Mouse (Mus musculus) cortical plate, adult 2 months (tissue): ENCODE measurements around the gene Prickle1. TPM values are rescaled to one million over a fixed set of nuclear protein-coding genes. Genes with fewer than 3 reads are reported as not detected.

ENCODE experiments used
- H3K27ac ChIP-seq: fragments of 200-500 bp; 2 replicates; pipeline ENCODE4 v1.5.1; 2012; ENCODE audit warnings: low read length, control low read depth, inconsistent platforms; ENCODE audit not compliant: insufficient read depth
- H3K4me1 ChIP-seq: fragments of 200-500 bp; 2 replicates; pipeline ENCODE4 v1.6.1; 2011; ENCODE audit warnings: low read length; ENCODE audit not compliant: control insufficient read depth, insufficient read depth
- H3K4me3 ChIP-seq: fragments of 200-500 bp; 2 replicates; pipeline ENCODE4 v1.5.1; 2011; ENCODE audit warnings: mild to moderate bottlenecking, low read length, control low read depth; ENCODE audit not compliant: insufficient read depth
- CTCF ChIP-seq: fragments of 200-500 bp; IDR thresholded peaks from 2 replicates; pipeline ENCODE4 v1.5.1; 2011; ENCODE audit warnings: mild to moderate bottlenecking, control low read depth, low read length; ENCODE audit not compliant: insufficient read depth; ENCODE audit errors: extremely low read depth
- POLR2A ChIP-seq: fragments of 200-500 bp; IDR thresholded peaks from 2 replicates; pipeline ENCODE4 v1.6.1; 2011; ENCODE audit warnings: mild to moderate bottlenecking, low read length, control low read depth; ENCODE audit not compliant: insufficient read depth; ENCODE audit errors: extremely low read depth
- polyA plus RNA-seq: library from polyadenylated mRNA; depleted of rRNA; stranded (reverse); fragments of >200 nt; gene quantifications from 2 replicates; pipeline ENCODE4 v1.2.3, GENCODE M21; 2012

The Prickle1 gene
- polyA plus RNA-seq, 1 experiment, result 51.8 TPM

DNA sequence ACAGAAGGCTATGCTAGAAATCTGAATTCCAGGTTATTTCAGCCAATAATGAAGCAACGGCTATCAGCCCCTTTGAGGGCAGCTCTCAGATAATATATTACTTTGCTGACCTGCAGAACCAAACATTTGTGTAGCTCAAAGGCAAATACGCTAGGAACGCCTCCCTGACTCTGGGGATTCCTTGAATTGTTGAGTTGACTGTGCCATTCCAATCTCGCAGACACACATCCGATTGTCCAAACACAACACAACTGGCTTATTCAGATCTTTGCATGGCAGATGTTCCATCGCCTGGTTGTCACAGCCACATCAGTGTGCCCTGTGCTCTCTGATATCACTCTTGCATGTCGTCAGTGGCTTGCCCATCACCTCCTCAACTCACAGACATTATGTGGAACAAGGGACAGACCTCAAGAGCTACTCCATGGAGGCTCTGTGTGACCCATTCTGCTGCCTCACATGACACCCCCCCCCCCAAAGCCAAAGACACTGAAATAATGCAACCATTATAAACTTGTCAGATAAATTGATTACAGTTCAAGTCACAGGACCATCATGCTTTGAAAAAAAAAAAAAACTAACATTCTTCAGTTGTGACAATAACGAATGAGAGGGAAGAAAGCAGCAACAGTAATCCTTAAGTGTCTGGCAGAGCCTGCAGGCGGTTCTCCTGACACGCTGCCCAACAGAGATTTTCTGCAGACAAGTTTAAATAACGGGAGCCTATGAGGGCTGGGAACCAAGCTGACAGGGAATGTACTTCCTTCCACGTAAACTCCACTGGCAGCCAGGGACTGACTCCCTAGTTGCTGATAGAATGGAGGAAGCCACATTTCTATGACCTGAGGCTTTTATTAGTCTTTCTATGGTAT is 65.6 kb downstream of the Prickle1 start:
- H3K27ac ChIP-seq, result peak overlapping the region; percentile 51; the same call in 1 of the 2 replicates
- peaks cover 11% of the 10 kb centered on the region for H3K4me1 ChIP-seq
- no peak for TF ChIP-seq POLR2A
- H3K4me3 ChIP-seq, result no peak overlapping the region

DNA sequence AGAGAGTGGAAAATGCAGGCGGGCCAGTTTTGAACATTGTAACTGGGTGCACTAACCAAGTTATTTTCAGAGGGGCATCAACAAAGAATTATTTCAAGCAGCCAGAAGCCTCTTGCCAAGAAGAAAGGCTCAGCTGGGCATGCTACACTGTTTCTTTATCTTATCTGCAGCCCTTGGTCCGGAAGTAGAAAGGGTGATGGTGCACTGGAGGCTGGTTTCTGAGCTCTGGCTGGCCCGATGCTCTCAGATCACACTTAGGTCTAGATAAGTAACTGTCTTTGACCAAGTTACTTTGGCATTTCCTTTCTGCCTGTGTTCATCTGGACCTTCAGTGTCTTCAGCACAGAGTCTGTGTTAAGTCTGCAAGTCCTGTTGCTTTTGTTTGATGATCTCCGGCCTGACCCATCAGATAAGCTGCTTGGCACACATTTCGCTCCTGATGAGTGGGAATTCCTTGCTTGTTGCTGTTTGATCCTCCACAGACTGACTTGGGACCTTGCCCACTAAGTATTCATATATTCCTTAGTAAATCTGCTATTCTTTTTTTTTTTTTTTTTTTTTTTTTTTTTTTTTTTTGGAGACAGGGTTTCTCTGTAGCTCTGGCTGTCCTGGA is 70.3 kb downstream of the Prickle1 start:
- Histone ChIP-seq H3K27ac (no peak overlapping the region), H3K4me3 (no peak overlapping the region), H3K4me1 (peaks cover 9% of the 10 kb centered on the region; the same call in 1 of the 2 replicates)
- TF ChIP-seq CTCF, result no peak
- no peak for TF ChIP-seq POLR2A

DNA sequence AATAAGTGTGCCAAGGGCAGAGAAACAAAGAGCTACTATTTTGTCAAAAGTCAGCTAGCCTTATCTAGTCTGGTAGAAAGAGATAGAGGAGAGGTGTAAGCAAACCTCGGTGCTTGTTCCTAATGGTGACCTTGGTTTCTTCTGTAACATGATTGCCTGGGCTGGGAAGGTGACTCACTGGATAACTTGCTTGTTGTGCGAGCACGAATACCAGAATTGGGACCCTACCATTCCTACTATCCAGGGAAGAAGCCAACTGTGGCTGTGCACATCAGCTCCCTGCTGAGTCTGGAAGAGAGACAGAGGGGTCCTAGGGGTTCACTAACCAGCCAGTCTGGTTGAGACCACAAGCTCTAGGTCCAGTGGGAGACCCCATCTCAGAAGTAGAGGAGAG is 73.9 kb downstream of the Prickle1 start:
- no peak for TF ChIP-seq CTCF
- TF ChIP-seq POLR2A, result no peak
- H3K4me3 ChIP-seq, result no peak overlapping the region
- peaks cover 6% of the 10 kb centered on the region; the same call in 1 of the 2 replicates for H3K4me1 ChIP-seq
- H3K27ac ChIP-seq, result no peak overlapping the region

- H3K27ac ChIP-seq, result peak overlapping the region; percentile 57; the same call in 1 of the 2 replicates
- peaks cover 6% of the 10 kb centered on the region; the same call in 1 of the 2 replicates for H3K4me1 ChIP-seq
- no peak for TF ChIP-seq CTCF
- no peak for TF ChIP-seq POLR2A
- no peak overlapping the region for H3K4me3 ChIP-seq
Observed at GRCm38 (mm10) chr15:93521088-93521786, 74.5 kb downstream of the Prickle1 start.

DNA sequence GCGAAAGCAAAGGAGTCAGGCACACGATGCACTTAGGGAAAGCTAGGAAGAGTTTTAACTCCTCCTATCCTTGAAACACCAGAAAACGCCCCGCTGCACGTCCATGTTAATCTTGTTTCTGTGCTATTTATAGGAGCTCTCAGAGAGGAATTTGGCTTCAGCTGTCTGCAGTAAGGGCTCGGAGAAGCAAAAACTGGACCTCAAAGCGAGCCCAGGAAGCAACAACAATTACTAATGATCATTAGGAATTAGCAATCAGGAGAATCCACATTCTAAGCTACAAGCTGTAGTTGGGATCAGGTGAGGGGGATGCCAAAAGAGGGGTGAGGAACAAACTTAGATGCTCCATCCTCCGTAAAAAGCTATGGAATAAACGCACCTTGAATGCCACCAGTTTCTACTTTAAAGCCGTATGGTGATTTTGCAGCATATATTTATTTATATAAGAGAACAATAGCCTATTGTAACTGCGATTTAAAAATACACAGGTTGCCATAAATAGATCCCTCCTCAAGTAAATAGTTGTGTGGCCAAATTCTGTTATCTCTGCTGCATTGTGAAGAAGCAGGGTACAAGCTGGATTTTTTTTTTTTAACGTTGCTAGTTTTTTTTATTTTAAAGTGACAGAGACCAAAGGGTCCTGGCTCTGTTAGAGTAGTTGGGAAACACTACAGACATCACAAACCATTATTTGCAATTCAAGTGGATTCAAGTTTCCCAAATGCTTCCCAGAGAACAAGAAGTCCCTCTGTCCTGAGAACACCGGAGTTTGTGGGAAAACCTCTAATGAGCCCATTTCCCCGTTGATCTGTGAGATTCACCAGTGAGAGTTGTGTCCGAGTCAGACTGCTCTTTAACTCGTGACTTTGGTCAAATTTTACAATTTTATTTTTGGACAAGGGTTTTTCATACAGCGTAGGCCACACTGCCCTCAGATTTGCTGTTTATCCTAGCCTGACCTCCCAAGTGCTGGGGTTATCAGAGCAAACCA is 75.6 kb downstream of the Prickle1 start:
- Histone ChIP-seq H3K4me1 (peaks cover 8% of the 10 kb centered on the region), H3K4me3 (peak overlapping the region; percentile 46), H3K27ac (peak overlapping the region; percentile 98)
- TF ChIP-seq CTCF (no peak), POLR2A (no peak)

DNA sequence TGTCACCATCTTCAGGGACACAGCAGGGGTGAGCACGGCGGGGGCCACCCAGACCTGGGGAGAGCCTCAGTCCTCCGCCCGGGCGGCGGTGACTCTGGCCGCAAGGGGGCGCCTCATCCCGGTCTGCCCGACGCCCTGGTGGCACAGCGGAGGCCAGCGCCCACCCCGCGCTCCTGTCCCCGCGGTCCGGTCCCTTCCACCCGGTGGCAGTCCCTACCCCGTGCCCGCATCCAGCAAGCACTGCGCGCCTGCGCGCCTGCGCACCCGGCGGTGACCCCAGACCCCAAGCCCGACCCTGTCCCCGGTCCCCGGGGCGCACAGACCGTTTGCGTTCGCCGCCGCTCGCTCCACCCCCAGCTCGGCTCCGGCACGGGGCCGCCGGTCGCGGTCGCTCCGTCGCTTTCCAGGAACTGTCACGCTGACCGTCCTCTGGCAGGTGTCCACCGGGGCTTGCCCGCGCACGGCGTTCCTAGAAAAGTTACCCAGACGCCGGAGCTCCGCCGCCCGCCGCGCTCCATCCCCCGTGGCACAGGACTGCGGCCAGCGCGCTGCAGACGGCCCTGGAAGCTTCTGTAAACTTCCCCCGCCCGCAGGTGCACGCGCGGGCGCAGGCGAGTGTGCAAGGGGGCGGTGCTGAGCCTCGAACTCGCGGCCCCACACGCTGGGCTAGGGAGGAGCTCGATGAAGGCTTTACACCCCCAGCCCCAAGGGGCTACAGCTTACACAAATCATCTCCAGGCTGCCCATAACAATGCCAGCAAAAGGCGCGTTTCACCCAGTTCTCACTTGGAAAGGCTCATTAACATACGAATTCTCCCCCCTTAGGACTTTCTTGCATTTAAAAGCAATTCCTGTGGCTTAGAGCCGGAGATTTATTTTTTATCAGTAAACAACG is 76.5 kb downstream of the Prickle1 start:
- TF ChIP-seq CTCF (peak; percentile 38; the same call in 1 of the 2 replicates), POLR2A (no peak)
- Histone ChIP-seq H3K4me1 (peaks cover 8% of the 10 kb centered on the region), H3K4me3 (peak overlapping the region; percentile 46), H3K27ac (peak overlapping the region; percentile 98)

DNA sequence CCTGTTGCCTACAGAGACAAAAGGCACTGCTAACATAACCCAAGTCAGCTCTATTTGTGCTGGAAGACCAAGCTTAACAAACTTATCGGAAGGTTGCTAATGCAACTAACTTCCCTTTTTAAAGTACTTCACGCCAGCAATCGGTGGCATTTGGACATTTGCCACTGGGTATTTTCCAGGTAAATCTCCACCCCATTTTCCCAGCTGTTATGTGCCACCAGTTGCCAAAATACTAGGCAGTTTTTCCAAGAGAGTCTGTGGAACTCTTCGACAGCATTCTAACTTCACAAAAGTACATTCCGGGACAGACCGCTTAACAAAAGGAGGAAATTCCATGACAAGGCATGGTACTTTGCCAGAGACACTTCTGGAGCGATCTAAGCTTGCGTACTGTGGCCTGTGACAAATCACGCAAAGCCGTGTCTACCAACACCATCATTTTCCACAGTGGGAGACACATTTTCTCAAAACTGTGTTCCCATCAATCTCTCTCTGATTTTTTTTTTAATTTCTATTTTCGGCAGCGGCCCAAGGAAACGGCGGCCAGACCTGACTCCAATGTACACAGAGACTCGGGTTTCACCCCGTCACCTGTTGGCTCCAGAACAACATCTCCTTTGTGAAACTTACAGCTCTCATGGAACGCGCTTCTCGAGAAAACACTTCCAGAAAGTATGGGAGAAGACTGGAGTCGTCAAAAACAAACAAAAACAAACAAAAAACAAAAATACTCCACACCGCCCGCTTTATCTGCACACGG is 77.4 kb downstream of the Prickle1 start:
- no peak for TF ChIP-seq POLR2A
- no peak for TF ChIP-seq CTCF
- Histone ChIP-seq H3K4me3 (peak overlapping the region; percentile 46), H3K4me1 (peaks cover 10% of the 10 kb centered on the region), H3K27ac (peak overlapping the region; percentile 98)

- TF ChIP-seq CTCF, result no peak
- TF ChIP-seq POLR2A, result no peak
- Histone ChIP-seq H3K4me1 (peaks cover 8% of the 10 kb centered on the region), H3K27ac (peak overlapping the region; percentile 98; the same call in 1 of the 2 replicates), H3K4me3 (no peak overlapping the region)
Observed at GRCm38 (mm10) chr15:93517022-93517565, 78.6 kb downstream of the Prickle1 start.
